Mouse (Mus musculus): ENCODE results near the gene Lsmem1.
"Not testable (repeated sequence)": the region's sequence is repeated elsewhere in the genome, so short reads cannot be mapped to it uniquely, and the experiment has no call there.

Lsmem1 gene

DNA sequence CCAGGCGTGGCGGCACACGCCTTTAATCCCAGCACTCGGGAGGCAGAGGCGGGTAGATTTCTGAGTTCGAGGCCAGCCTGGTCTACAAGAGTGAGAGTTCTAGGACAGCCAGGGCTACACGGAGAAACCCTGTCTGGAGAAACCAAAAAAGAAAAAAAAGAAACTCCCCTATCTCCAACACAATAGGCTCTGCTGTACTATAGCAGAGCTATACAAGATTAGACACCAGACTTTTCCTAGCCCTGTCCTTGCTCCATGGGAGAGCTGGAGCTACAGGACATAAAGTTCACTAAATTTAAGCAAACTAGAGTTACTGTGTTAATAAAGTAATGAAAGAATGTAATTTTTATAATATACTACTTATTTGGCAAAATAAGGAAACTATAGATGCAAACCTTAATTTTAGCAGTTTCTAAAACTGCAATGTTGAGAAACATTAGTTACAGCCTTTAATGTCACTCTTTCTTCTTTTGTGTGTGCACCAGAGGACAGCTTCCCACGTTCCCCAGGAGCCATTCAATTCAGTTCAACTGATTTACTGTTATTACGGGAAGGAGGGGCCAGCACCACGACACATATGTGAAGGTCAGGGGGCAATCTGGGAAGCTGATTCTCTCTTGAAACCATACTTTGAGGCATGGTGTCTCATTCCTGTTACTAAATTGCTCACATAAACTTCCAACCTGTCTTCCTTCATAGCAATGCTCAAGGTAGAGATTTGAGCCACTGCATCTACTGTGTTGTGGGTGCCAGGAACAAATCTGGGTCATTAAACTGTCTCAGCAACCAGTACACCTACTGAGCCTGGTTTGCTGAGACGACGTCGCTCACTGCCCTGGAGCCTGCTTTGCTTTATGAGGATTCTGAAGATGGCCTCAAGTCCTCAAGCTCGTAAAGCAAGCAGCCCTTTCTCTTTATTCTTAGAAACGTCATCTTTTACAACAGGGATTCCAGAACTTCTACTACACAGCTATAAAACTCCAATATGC lies 15.9 kb upstream of the Lsmem1 start:
- DNase-seq (ENCODE audit: low spot score), result no peak

DNA sequence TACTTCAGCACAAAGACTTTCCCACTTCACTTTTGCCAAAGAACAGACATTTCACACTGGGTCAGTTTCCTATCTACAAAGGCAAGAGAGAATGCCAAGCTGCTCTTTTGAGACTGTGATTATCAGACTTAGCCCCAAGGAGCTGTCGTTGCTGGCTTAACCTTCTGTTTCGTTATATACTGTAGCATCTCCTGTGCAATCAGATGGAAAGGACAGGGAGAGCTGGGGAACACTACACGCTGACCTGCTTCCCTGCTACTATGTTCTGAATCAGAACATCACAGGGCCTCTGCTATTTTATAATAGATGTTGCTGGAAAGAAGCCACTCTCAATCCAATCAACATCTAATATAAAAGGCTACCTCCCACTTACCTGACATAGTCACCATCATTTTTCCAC lies 9.8 kb upstream of the Lsmem1 start:
- no peak for DNase-seq (ENCODE audit: low spot score)

- DNase-seq (ENCODE audit: low spot score), result no peak
Observed at GRCm38 (mm10) chr12:40207909-40208308, 8.6 kb upstream of the Lsmem1 start.

DNA sequence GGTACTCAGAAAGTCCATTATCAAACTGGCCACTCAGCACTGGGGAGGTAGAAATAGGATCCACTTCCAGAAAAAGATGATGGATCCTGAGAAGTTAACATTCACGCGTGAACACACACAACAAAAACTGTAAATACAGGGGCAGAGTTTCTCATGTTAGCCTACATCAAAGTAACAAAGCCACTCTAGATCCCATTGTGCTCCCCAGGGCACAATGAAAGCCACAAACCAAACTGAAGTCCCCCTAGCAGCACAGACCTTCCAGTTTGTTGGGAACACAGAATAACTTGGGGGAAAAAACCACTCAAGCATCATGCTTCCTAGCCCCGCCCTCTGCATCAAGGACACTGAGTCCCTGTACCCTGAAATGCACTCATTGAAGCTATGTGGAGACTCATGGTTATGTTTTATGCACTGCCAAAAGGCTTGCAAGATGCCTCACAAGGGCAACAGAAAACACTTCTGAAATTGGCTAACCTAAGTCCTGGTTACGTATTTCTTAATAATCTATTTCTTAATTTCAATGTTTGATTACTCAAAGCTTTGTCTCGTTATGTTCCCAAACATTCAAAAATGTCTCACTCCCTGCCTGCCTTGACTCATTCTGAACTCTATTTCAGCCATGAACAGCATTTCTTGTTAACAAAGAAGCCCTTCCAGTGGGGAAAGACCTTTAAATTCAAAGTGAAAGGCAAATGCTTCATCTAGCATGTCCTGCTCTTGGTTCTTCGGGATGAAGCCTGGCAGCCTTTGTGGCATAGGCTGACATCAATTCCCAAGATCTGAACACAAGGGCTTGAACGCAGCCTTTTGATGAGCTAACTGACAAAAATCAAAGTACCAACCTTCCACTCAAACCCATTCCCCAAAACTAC lies 3.1 kb upstream of the Lsmem1 start:
- DNase-seq (ENCODE audit: low spot score), result no peak

GRCm38 (mm10) chr12:40200484-40201235 lies 1.4 kb upstream of the Lsmem1 start:
- DNase-seq (ENCODE audit: low spot score), result no peak

- DNase-seq (ENCODE audit: low spot score), result peak; percentile 45
Observed at GRCm38 (mm10) chr12:40199795-40200402, 609 bp upstream of the Lsmem1 start.

DNA sequence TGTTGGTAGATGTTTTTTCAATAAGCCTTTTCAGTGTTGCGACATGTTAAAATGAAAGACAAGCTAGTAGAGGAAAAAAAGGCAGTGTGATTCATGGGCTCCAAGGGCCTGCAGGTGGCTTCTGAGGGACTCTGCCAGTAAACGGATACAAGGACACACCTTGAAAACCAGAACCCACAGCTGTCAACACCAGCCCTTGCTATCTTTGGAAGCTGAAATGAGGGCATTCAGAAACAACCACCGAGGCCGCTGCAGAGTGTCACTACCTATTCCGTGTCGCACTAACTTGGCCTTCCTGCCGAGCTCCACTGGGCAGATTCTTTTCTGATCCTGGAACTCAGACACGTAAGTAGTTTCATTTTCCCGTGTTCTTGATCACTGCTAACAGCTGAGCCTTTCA lies 863 bp downstream of the Lsmem1 start:
- DNase-seq (ENCODE audit: low spot score), result no peak

- DNase-seq (ENCODE audit: low spot score), result no peak
Observed at GRCm38 (mm10) chr12:40198019-40198418, 1.3 kb downstream of the Lsmem1 start.

DNA sequence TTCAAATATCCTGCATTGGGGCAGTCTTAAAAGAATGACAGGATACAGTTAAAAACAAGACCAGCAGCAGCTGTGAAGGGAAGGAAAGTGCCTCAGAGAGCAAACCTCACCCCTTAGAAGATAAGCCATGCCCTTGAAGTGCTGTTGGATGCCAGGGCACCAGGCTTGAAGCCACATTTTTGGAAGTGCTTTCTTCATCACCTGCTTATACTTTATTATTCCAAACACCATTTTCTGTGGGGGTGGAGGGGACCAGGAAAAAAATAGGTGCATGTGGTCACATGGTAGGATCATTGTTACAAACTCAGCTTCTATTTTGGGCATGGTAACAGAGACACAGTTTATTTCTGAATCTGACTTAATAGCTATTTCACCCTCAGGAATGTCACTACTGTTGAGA lies 1.8 kb downstream of the Lsmem1 start:
- no peak for DNase-seq (ENCODE audit: low spot score)

DNA sequence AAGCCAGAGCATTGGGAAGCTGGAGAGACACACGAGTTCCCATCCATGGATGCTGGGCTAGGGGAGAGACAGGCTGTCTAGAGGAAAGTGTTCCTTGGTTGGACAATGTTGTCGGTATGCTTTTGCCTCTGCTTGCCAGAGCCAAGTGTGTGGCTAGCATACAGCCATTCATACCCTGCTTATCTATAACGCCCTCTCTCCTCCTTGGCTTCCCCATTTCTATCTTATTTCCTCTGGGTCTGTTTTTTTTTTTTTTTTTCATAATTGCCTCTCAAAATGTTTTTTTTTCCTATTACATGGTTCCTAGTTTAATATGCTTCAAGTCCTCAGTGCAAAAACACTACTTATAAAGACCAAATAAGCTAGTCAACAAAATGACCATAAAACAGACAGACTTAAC lies 13.8 kb downstream of the Lsmem1 start:
- no peak for DNase-seq (ENCODE audit: low spot score)

- no peak for DNase-seq (ENCODE audit: low spot score)
Observed at GRCm38 (mm10) chr12:40177089-40177488, 22.2 kb downstream of the Lsmem1 start.

- no peak for DNase-seq (ENCODE audit: low spot score)
Observed at GRCm38 (mm10) chr12:40176158-40176557, 23.1 kb downstream of the Lsmem1 start.

GRCm38 (mm10) chr12:40175171-40175570 lies 24.1 kb downstream of the Lsmem1 start:
- not testable (repeated sequence) for DNase-seq (ENCODE audit: low spot score)

DNA sequence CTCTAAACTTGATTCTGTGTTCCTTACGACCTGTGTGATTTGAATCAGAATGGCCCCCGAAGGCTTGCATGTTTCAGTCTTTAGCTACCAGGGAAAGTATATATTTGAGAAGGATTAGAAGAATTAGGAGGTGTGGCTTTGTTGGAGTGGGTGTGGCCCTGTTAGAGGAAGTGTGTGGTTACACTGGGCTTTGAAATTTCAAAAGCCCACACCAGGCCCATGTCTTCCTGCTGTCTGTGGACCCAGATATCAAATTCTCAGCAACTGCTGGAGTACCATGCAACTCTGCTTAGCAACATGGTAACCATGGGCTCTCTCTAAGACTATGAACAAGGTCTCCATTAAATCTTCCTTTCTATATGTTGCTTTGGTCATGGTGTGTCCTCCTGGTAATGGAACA lies 27.7 kb downstream of the Lsmem1 start:
- DNase-seq (ENCODE audit: low spot score), result no peak

DNA sequence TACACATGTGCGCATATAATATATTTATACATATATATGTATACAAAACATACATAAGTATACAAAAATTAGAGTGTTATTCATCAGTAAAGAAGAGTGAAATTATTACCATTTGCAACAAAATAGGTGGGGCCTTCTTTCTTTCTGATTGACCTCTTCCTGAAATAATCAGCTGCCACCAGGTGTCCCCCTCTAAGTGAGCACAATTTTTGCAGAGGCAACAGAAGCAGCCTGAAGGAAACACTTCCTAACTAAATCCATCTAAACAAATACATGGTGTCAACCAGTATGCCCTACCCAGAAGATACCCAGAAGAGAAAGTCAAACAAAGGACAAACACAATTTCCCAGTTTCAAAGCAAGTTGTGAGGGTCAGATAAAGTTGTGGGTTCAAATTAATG lies 29.6 kb downstream of the Lsmem1 start:
- DNase-seq (ENCODE audit: low spot score), result no peak

- DNase-seq (ENCODE audit: low spot score), result no peak
Observed at GRCm38 (mm10) chr12:40164621-40165020, 34.7 kb downstream of the Lsmem1 start.

GRCm38 (mm10) chr12:40160777-40161176 lies 38.5 kb downstream of the Lsmem1 start:
- no peak for DNase-seq (ENCODE audit: low spot score)

GRCm38 (mm10) chr12:40154188-40154587 lies 45.1 kb downstream of the Lsmem1 start:
- no peak for DNase-seq (ENCODE audit: low spot score)

GRCm38 (mm10) chr12:40152353-40153069 lies 46.8 kb downstream of the Lsmem1 start:
- no peak for DNase-seq (ENCODE audit: low spot score)

DNA sequence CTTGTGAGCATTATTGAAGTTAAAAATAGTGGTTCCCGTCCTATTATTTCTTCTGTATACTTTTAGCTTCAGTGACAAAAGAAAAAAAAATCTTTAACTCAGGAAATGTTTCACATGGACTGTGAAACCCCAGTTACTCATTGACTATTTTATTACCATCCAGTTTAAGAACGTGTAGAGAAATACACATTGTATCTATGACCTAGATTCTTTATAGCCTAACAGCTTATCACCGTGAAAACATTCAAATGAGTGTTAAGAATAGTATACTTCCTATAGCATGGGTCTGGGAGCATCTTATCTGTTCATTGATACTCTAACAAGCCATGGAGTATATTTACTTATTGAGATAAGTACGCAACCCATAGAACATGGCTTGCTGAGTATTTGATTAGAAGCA lies 52.0 kb downstream of the Lsmem1 start:
- DNase-seq (ENCODE audit: low spot score), result no peak

GRCm38 (mm10) chr12:40146510-40146909 lies 52.8 kb downstream of the Lsmem1 start:
- DNase-seq (ENCODE audit: low spot score), result no peak
